Mouse (Mus musculus) adrenal gland, postnatal 10 days (tissue): ENCODE data around the gene Gm266. TPM values are rescaled to one million over a fixed set of nuclear protein-coding genes. Genes with fewer than 3 reads are reported as not detected.

Experiments used
- DNase-seq: peaks from one replicate; pipeline ENCODE4 v3.0.0; 2021; ENCODE audit warnings: mixed read lengths
- total RNA-seq, 2 experiments: library from RNA; stranded (reverse); gene quantifications; 2 replicates each; pipeline ENCODE4 v1.2.3; 2021

Gm266 gene
- total RNA-seq, 2 experiments from 2014 or later, result 1.0 to 1.1 TPM

DNA sequence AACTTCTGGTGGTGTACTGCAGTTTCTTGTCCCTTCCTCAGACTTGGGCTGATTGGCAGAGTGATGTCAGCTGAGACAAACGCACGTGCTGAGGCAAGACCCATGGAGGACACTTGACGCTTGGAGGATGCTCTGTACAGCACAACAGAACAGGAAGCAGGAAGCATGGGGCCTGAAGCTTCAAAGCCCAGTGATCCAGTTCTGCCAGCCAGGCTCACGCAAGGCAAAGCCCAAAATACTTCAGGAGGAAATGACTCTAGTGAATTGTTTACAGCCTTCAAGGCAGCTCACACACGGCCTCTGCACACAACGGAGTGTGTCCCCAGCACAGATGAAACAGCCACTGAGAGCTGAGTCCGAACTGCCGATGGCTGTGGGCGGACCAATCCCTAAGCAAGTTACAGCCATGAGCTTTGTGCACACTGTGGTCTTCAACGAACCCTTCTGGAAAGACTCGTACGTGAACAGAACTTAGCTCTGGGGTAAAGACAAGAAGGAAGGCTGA lies 17.5 kb upstream of the Gm266 start:
- no peak for DNase-seq

DNA sequence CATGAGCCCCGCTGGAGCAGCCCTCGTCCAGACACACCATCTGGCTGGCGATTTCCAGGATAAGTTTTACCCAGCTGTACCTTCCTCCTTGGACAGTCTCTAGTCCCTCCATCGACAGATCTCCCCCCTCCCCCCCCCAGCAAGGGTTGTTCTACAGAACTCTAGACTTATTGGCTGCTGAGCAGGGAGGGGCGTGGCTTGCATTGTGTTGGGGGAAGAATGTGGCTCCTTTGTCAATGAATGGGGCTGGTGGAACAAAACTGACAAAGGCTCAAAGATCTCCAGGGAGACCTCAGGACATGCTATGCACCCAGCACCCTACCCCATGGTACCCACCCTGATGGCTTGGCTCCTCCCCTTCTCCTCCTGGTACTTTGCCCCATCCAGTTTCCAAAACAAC lies 15.1 kb upstream of the Gm266 start:
- no peak for DNase-seq

DNA sequence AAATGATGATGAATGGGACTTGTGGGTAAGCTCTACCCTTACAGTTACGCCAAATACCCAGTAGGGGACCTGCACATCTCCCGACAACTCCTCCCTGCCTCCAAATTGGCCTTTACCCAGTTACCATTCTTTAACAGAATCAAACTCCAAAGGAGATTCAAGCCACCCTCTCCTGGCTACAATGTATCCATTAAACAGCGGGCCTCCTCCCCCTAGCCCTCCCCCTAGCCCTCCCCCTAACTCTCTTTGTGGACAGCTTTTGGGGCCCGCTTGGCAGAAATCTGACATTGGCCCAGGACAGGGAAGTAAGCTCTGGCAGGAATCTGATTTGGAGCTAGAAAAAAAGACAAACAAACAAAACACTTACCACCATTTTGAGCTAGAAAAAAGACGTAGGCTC lies 14.0 kb upstream of the Gm266 start:
- DNase-seq, result no peak

DNA sequence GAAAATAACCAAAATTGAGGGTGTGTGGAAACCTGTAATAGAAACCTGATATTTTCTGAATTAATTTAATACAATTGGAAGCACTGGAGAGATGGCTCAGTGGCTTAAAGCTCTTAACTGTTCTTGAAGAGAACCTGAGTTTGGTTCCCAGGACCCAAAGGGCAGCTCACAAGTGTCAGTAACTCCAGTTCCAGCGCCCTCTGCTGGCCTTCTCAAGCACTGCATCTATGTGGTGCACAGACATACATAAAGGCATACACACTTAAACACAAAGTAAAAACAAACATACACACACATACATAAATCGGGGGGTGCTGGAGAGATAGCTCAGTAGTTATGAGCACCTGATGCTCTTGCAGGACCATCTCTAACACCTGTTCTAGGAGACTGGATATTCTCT lies 11.5 kb upstream of the Gm266 start:
- DNase-seq, result no peak

DNA sequence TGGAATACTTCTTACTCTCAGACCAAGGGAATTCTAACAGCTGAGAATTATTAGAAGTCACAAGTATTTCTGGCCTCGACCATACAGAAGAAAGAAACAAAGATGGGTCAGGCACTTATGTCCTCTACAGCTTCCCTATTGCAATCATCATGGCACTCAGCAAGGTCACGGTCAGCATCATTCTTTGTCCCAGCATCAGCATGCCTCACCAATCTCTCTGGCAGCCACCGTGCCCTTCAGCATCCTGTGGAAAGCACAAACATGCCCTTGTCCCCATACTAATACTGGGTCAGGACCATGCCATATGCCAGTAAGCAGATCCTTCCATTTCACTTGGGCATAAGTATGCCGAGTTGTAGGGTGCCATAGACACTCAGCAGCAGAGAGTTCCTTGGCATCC lies 9.3 kb upstream of the Gm266 start:
- no peak for DNase-seq

DNA sequence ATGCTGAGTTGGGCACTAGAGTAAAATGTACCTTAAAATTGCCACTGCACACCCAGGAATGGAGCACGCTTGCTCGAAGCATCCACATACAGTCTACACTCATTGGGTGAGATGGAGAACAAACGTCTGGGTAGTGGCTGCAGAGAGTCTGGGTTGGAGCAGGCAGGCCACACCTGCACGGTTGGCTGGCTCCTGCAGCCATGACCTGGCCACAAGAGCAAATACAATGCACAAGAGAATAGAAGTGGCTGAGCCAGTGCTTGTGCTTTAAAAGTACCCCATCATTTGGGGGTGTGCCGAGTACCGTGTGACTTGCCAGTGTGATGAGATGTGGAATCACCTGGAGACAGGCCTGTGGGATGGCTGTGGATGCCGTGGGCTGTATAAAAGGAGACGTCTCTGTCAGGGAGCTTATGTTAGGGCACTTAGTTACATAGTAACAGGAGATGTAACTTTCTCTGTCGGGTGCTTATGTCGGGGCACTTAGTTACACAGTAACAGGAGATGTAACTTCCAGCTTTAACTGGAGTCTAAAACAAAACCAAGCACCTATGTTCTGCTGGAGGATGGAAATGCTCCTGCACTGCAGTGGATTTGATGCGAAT lies 3.7 kb upstream of the Gm266 start:
- no peak for DNase-seq

DNA sequence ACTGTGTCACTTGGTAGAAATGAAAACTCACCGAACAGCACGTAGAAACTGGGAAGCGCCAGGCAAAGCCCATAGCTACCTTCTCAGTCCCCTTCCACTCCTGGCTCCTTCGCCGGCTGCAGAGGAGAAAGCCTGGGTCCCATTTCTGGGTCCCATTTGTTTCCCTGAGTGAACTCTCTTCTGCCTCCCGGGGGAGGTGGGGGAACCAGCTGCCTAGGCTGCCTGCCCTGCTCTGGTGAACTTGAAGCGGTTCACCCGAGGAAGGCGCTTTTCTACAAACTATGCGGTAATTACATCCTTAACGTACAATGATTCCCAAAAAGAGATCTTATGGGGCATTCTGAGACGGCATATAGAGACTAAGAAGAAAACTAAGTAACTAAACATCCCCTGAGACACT lies 832 bp upstream of the Gm266 start:
- DNase-seq, result no peak

DNA sequence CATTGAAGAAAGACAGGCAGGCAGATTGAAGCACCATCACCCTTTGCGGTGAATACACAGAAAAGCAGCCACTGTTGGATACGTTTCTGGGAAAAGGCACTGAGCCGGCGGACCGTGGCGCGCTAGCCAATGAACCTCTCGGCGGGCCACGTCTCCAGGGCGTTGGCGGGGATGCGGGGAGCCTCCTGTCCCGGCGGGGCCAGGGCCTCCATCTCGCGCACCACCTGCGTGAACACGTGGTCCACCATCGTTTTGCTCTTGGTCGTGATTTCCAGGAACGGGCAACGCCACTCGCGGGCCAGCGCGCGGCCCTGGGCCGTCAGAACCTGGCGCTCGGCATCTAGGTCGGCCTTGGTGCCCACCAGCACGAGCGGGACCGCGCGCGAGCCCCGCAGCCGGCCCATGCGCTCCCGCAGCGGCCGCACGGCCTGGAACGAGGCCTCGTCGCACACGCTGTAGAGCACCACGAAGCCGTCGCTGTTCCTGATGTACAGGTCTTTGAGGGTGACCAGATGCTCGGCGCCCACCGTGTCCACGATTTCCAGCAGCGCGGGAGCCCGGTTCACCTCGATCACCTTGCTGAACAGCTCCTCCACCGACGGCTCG lies 474 bp downstream of the Gm266 start:
- DNase-seq, result no peak

DNA sequence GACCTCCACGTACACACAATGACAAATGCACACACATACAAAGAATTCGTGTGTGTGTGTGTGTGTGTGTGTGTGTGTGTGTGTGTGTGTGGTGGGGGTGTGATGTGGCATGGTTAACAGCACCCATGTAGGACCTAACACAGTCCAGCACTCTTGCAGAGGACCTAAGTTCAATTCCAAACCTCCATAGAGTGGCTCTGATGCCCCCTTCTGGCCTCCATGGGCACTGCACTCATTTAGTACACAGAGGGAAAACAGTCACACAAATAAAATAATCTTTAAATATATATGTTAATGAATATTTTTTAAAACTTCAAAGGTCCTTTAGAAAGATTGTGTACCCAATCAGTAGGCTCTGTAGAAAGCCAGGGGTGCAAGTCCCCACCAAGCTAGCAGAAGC lies 5.7 kb downstream of the Gm266 start:
- peak; percentile 65 for DNase-seq

DNA sequence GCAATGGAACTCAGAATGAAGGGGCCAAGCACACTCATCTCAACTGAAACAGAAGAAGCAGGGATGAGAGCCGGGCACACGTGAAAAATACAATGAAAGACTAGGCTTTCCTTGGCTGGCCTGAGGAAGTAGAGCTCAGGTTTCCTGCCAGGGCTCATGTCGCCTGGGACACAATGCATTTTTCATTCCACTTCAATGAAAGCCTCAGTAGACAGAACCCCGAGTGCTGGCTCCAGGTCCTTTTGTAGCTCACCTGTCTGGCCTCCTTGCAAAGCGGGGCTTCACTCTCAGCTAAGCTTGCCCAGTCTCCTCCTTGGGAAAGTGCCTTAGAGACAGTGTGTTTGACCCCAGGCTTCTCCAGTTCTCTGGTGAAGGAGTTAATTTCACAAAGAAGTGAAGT lies 6.7 kb downstream of the Gm266 start:
- no peak for DNase-seq

DNA sequence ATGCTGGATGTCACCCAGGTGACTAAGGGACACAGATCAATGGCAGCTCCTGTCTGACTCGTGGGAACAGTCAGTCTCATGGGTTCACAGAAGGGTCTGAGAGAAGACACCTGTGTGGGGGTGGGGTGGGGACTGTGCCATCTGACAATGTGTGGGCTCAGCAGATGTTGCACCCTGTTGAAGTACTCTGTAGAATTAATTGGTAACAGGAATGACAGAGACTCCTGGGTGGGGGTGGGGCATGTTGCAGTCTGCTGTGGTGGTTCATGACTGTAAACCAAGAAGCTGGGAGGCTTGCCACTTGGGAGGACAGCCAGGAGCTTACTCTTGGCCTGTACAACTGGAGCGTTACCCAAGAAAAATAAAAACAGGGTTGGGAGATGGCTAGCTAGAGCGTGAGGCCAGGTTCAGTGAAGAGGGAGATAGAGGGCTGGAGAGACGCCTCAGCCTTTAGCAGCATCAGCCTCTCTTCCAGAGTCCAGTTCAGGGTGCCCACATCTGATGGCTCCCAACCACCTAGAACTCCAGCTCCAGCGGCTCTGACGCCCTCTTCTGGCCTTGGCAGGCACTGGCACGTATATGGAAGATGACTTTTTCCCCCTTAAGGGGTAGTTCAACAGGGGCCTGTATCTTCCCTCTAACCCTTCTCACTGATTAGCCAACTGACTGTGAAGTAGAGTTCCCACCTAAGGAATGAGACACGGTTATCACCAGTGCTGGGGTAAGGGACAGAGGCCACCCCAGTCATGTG lies 10.6 kb downstream of the Gm266 start:
- peak; percentile 80 for DNase-seq

DNA sequence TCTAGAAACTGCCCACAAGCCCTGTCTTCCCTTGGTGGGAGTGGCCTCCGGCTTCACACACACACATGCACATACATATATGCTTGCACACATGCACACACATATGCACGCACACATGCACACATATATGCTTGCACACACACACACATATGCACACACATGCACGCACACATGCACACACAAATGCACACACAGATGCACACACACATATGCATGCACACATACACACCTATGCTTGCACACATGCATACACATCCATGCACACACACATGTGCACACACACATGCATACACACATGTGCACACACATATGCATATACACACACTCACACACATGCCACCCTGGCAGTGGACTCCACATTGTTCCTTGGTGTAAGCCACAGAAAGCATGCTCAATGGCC lies 11.2 kb downstream of the Gm266 start:
- no peak for DNase-seq

DNA sequence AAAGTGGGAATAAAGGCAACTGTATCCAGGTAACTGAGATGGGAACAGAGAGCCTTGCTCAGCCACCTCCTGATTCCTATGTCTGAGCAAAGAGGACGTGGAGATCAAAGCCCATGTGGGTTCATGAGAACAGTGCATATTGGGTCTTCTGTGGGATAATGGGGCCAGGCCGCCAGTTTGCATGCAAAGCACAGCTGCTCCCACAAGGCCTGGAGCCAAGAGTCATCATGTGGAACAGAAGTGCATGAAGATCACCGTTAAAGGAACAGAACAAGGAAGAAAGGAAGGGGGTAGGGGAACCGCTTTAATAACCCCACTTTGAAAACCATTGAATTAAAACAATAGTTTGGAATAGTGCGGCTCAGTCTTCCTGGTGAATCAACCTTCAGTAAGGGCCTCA lies 12.7 kb downstream of the Gm266 start:
- no peak for DNase-seq

DNA sequence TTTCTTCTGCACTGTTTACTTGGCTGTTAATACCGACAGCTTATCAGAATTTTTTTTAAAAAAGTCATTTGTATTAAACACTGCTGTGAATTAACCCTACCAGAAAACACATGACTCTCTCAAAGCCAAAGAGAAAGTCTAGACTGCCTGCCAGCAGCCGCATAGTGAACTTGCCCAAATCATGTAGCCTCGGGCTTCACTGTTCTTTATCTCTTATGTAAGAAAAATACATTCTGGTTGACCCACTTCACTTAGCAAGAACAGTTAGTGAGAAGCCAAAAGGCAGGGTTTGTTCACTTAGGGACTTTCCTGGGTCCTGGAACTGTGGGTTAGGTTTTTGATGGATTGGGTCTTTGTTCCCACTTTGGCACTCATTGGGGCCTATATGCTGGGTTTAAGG lies 13.9 kb downstream of the Gm266 start:
- no peak for DNase-seq

DNA sequence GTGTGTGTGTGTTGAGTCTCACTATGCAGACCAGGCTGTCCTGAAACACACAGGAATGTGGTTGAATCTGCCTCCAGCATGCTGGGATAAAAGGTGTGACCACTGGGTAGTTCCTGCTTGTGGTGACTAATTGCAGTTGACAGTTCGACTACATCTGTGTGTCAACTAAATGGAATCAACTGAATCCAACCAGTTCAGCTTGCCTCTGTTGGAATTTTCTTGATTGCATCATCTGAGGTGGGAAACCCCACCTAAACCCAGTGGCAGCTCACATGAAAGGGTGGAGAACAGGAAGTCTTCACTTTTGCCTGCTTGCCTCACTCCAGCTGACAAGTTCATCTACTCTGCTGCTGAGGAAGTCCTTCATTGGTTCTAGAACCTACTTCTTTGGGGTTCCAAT lies 14.5 kb downstream of the Gm266 start:
- no peak for DNase-seq

DNA sequence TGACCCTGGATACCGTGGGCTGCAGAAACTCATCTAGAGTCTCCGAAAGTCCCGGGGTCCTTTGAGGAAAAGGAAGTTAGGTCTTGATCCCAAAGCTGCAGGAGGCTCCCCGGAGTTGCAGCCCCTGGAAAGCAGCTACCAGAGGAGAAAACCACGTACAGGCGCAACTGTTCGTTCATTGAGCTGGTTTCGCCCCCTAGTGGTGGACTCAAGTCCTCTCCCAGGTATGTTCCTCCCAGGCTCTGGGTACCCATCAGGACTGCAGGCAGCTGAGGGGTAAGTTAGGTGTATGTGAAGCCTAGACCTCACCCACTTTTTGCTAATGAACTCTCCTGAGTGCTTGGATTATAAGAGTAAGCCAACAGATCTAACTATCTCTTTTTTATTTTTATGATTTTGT lies 16.1 kb downstream of the Gm266 start:
- DNase-seq, result peak; percentile 83

DNA sequence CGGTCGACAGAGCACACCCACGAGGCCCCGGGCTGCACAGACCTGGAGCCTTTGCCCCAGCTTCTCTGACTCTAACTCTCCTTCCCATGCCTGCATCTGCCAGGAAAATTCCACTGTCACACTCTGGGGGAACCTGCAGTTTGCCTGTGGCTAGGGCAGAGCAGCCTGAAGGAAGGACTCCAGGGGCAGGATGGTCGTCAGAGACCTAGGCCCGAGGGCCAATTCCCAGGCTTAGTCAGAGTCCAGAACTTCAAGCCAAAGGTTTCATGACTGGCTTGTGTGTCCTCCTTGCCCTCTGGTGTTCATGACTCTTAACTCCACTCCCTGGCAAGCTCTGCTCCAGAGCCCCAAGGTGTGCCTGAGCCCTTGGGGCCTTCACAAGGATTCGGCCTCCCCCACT lies 17.4 kb downstream of the Gm266 start:
- no peak for DNase-seq

DNA sequence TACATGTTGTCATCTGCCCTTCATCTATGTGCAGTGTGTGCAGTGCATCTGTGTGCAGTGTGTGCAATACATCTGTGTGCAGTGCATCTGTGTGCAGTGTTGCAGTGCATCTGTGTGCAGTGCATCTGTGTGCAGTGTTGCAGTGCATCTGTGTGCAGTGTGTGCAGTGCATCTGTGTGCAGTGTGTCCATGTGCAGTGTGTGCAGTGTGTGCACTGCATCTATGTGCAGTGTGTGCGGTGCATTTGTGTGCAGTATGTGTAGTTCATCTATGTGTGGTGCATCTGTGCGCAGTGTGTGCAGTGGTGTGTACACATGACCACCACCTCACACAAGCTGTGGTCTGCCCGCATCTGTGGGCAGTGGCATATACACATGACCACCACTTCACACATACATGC lies 19.3 kb downstream of the Gm266 start:
- DNase-seq, result no peak

DNA sequence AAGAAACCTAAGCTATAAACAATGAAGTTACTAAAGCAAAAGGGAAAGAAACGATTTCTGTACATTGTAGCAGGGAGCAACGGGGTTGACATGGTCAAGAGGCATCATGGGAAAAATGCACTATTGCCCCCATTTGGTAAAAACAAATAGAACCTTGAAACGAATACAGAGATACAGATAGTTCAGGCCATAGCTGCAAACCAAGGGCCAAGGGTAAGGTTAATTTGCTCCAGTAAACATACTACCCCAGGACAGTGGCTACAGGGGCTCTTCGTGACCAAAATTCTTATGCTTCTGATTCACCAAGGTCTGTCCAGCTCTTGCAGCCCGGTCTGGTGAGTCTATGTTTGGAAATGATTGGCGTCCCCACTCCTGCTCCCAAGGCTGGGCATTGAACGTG lies 22.1 kb downstream of the Gm266 start:
- DNase-seq, result no peak

DNA sequence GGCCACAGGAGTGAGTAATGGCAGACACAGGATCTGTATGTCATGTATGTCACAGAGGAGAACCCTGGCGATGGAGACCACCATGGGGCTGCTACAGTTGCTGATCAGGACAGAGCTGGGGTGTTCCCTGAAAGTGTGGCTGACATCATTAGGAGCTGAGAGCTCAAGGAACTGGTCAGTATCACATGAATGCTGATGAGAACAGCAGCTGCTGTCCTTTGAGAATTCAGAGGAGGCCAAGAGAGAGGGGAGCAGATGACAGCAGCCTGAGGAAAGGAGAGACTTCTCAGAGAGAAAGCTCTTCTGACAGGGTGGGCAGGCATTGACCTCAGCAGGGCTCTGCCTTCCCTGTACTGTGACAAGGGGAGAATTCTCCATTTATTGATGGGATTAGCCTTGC lies 27.9 kb downstream of the Gm266 start:
- no peak for DNase-seq

DNA sequence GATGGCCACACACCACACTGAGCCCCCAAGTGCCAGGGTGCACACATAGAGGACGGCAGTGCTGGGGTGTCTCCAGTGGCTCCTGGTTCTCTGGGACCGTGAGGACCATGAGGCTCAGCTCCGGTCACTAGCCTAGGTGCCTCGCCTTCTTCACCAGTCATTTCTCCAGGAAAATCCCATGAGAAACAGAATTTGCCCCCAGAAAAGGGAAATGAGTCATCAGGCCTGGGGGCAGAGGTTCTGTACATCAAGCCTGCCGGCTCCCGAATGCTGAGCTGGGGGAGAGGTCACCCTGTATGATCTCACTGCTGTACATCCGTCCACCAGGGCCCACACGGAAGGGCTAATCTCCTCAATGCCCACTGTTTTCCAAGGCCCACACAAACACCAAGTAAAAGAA lies 29.8 kb downstream of the Gm266 start:
- DNase-seq, result no peak

DNA sequence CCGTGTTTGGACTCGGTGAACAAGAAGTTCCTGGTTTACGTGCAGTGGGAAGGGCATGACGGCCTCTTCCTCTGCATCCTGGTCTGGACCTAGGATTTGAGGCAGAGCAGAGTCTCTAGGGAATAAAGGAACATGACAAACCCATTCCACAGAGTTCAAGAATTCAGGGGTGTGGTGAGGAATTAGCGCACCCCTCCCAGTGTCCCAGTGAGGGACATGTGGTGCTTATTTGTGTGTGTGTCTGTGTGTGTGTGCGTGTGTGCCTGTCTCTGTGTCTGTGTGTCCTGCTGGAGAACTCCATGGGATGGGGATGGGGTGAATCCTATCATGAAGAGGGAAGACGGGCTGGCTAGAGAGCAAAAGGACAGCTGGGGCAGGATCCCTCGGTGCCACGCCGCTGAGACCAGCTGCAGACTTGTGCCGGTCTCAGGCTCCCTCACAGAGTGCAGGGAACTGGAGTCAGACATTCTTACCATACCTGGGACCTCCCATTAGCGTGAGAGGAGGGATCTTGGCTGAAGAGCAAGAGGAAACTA lies 30.2 kb downstream of the Gm266 start:
- DNase-seq, result no peak

DNA sequence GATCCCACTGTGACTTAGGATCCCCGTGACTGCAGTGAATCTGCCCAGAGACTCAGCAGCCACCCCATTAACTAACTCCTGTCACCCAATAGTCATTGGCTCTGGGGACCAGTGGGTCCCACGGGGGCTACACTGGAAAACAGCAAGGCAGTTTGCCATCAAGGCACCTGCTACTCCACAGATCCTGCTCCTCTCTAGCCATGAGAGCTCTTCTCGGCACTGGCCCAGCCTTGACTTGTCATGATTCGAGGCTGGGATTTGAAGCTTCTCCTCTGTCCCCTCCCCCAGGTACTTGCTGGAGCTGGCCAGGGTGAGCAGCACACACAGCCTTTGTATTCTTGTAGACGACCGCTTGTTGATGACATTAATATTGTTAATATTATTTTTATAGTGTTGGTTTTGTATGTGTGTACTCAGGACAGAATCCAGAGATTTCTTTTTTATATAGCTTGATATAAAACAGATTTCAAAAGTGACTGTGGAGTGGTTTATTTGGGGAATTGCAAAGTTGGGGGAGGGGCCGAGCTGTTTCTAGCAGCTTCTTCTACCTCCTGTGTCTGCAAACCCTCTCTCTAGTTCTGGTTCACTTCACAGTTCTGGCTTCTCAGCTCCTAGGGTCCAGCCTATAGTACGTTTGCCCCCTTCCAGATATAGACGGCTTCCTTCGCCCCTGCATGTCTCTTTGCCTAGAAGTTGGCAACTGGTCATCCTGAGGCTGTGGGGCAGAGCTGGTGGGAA lies 30.9 kb downstream of the Gm266 start:
- DNase-seq, result no peak
